Mouse (Mus musculus) liver, adult 2 months (tissue): ENCODE measurements around the gene Flt1.

Experiments used
- CTCF ChIP-seq: fragments of 200-500 bp; IDR thresholded peaks from 2 replicates; pipeline ENCODE4 v1.5.1; 2011; ENCODE audit warnings: low read depth, low read length, control low read depth
- POLR2A ChIP-seq: fragments of 200-500 bp; IDR thresholded peaks from 2 replicates; pipeline ENCODE4 v1.6.1; 2011; ENCODE audit warnings: low read length, control low read depth; ENCODE audit not compliant: insufficient read depth; ENCODE audit errors: extremely low read depth

- TF ChIP-seq CTCF (no peak), POLR2A (no peak)
These were observed 11.0 kb upstream of the Flt1 start for GRCm38 (mm10) chr5:147736766-147737280.
